Mouse (Mus musculus) B cell, adult 2 months (primary cell): ENCODE data around the gene Spryd3.
"Not testable (repeated sequence)": the region's sequence is repeated elsewhere in the genome, so short reads cannot be mapped to it uniquely, and the experiment has no call there.

ENCODE experiments used
- DNase-seq, 2 experiments: peaks; one replicate each; pipeline ENCODE4 v3.0.0; 2022

Gene Spryd3

GRCm38 (mm10) chr15:102097147-102097915, 38.7 kb downstream of the Spryd3 start:
- no peak for DNase-seq

DNA sequence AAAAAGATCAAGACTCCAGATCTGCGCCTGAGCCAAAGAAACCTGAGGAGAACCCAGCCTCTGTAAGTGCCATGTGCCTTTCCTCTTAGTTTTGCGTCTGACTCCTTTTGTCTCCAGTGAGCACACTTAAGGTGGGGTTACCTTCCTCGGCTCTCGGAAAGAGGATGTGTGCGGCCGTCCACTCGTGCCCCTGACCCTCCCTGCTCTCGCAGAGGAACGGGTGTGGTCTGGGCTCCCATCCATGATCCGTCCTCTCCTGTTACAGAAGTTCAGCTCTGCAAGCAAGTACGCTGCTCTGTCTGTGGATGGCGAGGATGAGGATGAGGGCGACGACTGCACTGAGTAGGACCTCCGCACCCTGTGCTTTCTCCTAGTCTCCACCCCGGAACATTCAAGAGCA, 41.0 kb downstream of the Spryd3 start:
- DNase-seq: no peak

DNA sequence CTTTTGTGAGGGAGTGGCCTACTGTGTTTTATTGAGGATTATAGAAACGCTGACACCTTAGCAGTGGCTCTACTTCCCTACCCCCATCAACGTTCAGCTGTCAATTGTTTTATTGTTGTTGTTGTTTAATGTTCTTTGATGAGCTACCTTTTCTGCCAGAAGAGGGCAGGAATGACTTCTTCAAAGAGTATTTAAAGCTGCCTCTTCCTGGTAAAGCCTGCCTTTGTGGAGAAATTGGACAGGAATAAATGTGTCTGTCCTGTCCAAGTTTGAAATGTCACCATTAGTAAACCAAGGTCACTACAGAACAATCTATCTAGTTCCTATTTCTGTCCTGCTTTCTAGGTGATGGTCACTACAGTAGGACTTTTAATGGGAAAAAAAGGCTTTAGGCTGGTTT, 41.9 kb downstream of the Spryd3 start:
- no peak for DNase-seq

DNA sequence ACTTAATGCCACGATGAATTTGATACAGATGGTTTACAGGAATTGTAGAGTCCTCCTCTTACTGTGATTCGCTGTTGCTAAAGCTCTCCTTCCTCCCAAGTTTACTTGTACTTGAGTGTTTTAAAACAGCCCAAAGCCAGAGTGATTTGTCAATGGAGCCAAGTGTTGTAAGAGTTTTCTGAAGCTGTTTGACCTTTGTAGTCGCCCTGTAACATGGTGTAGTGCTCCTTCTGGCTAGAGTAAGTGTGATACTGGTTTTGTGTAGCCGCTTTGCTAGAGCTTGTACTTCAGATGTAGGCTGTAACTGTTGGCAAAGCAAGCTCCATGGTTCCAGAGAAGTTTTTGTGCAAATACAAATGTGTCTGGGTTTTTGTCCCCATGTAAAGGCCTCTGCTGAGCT, 43.8 kb downstream of the Spryd3 start:
- no peak for DNase-seq

- DNase-seq: no peak
Observed at GRCm38 (mm10) chr15:102091688-102092087, 44.3 kb downstream of the Spryd3 start.

DNA sequence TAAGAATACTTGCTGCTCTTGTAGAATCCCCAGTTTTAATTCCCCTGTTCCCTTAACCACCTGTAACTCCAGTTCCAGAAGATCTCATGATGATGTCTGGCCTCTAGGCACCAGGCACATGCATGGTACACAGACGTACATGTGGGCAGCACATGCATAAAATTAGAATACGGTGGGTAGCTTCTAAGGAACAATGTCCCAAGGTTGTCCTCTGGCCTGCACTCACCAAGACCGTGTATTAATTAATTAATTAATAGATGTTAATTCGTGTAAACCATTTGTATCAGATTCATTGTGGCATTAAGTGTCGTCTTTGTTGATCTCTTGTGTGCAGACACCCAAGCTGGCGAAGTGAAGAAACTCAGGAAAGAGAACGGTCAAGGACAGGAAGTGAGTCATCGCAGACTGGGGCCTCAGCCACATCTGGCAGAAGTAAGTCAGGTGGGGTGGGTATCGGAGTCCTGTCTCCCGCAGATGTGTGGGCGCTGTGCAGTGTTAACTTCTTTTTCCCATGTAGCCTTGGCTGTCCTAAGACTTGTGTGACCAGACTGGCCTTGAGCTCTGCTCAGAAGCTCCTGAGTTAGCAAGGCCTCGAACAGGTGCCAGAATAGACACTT, 44.9 kb downstream of the Spryd3 start:
- no peak for DNase-seq

- DNase-seq: no peak
Observed at GRCm38 (mm10) chr15:102089914-102090585, 46.0 kb downstream of the Spryd3 start.

GRCm38 (mm10) chr15:102083028-102083427, 53.0 kb downstream of the Spryd3 start:
- DNase-seq: no peak

GRCm38 (mm10) chr15:102082148-102082547, 53.9 kb downstream of the Spryd3 start:
- DNase-seq: no peak

GRCm38 (mm10) chr15:102080429-102080828, 55.6 kb downstream of the Spryd3 start:
- peak in 1 of 2 experiments; percentile 17 for DNase-seq

DNA sequence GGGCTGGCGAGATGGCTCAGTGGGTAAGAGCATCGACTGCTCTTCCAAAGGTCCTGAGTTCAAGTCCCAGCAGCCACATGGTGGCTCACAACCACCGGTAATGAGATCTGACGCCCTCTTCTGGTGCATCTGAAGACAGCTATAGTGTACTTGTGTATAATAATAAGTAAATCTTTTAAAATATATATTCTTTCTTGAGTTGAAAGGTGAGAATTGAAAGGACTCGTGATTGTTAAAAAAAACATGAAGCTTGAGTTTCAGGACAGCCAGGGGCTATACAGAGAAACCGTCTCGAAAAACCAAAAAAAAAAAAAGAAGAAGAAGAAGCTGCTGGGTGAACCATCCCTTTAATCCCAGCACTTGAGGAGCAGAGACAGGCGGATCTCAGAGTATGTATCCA, 56.1 kb downstream of the Spryd3 start:
- DNase-seq: not testable (repeated sequence)

DNA sequence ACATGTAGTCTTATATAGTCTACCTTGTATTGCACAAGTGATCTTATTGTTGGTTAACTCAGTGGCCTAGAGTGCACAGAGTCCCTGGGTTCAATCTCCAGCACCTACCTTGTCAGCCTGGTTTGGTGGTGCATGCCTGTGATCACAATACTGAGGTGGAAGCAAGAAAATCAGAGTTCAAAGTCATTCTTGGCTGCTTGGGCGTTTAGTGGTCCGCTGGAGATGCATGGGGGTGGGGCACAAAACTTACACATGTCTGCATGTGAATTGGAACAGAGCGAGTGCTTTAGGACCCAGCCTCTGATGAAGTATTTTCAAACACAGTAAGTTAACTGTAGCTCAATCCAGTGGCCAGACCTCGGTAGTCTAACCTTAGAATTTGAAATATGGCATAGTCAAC, 56.8 kb downstream of the Spryd3 start:
- no peak for DNase-seq

GRCm38 (mm10) chr15:102077111-102077677, 58.8 kb downstream of the Spryd3 start:
- no peak for DNase-seq

- DNase-seq: no peak
Observed at GRCm38 (mm10) chr15:102074876-102075585, 61.0 kb downstream of the Spryd3 start.

DNA sequence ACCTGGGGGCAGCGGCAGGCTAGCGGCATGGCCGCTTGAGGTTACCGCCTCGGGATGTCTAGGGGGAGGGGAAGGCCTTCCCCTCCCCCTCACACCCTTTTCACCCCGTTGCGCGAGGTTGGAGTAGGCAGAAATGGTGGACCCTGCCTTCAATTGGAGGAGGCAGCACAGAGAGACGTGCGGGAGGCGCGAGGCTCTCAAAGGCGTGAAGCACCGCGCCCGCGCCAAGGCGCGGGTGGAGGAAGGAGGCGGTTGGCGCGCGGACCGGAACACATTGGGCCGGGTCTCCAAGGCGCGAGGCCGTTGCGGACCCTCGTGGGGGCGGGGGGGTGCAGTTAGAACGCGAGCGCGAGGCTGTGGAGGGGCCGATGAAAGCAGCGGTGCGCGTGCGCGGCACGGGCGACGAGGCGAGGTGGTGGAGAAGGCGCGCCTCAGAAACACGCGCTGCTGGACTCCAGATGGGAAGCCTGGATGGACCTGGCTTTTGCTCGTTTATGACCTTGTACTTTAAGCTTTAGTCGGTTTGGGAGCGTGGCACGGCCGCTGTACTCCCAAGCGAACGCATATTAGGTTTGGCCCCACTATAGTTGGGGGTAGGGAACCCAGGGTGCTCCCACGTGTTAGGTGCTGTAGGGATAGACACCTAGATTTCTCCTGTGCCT, 61.8 kb downstream of the Spryd3 start:
- peak; percentile 69 to 70 for DNase-seq

- DNase-seq: peak; percentile 98 to 99
Observed at GRCm38 (mm10) chr15:102073559-102074069, 62.4 kb downstream of the Spryd3 start, which contains the start of gene Eif4b. Gene Eif4b, plus strand, starts transcription at chr15:102073773.

- DNase-seq: no peak
Observed at GRCm38 (mm10) chr15:102072963-102073558, 63.0 kb downstream of the Spryd3 start.

GRCm38 (mm10) chr15:102070476-102071467, 65.3 kb downstream of the Spryd3 start:
- DNase-seq: no peak
